Mouse (Mus musculus): ENCODE data around the gene Naa38.

DNA sequence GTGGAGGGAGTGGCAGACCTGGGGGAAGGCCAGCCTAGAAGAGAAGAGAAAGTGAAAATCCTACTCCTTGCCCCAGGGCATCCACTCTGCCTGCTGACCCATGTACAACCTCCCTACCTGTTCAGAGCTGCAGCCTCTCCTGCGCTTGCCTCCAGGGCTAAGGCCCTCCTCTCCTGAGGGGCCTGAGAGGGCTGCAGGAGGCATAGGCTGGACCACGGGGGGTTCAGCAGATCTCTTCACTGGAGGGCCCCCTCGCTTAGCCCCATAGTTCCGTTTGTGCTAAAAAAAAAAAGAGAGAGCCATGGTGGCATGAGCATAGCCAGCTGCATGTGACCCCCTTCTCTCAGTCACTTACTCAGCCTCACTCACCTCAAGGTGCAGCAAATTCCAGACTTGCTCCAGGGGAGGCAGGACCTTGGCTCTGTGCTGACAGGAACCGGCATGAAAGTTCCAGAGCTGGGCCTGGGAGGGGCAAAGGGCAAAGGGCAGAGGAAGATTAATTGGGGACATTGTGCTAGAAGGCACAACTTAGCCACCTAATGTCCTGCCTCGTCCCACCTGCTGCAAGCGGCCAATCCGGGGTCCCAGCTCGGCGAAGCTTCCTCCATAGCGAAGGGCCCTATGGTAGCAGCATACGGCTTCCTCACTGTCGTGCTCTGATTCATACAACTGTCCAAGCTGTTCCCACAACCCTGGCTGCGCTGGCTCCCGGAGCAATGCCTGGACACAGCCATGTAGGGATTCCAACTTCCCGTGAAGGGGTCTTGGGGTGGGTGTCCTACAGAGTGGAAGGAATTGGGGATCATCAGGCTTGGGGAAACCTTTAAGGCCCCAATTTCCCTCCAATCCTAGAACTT, 11.8 kb downstream of the Naa38 start:
- TF ChIP-seq CTCF (IDR thresholded peaks at IDR 0.05; ENCODE audit: low read depth), result no peak
- no peak for TF ChIP-seq EP300 (IDR thresholded peaks at IDR 0.05; ENCODE audit: low read depth)

All from liver, postnatal 0 days (tissue).